Mouse (Mus musculus): Measurements from ENCODE around the gene Pef1.

DNA sequence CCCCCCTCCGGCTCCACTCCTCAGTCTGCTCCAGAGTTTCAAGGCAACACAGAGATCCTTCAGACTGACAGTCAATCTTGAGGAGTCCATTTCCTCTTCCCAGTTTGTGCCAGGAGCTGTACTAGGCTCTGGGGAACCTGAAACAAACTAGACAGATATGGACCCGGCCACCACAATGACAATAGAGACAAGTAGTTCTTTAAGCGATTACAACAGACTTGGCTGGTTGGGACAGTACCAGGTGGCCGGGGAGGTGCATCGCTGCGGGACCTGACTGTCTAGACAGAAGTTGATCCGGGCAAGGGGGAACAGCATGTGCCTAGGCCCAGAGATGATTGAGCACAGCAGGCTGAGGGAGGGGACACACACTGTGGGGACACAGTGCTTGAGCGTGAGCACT lies 1.2 kb upstream of the Pef1 start:
- TF ChIP-seq POLR2A (IDR thresholded peaks at IDR 0.05; ENCODE audit: insufficient read depth, low read length) (no peak), CTCF (IDR thresholded peaks at IDR 0.05; ENCODE audit: low read depth, low read length) (no peak)

All from ES-Bruce4 (cell line).